Mouse (Mus musculus) megakaryocyte, adult 5-6 weeks (primary cell): Measurements from ENCODE around the gene Bhlhe40. TPM values are rescaled to one million over a fixed set of nuclear protein-coding genes. Genes with fewer than 3 reads are reported as not detected.
A peak's percentile ranks its signal among the peaks of the same experiment; 100 is the strongest.

Experiments used
- ATAC-seq: 2 replicates; pipeline ENCODE4 v1.8.0; 2016; ENCODE audit warnings: mild to moderate bottlenecking, inconsistent platforms; ENCODE audit not compliant: poor library complexity, severe bottlenecking
- total RNA-seq, 2 experiments: library from RNA; stranded (forward) in 1 of 2; stranded (reverse) in 1 of 2; fragments of 153-499, 151-499 nt in 1 of 2; fragments of 221-1000, 200-1000 nt in 1 of 2; gene quantifications; 2 replicates each; pipeline versions ENCODE4 v1.2.3 to v1.2.4; 2015 to 2017

The Bhlhe40 gene
- total RNA-seq, 2 experiments from 2014 or later, result 11.9 to 14.3 TPM

DNA sequence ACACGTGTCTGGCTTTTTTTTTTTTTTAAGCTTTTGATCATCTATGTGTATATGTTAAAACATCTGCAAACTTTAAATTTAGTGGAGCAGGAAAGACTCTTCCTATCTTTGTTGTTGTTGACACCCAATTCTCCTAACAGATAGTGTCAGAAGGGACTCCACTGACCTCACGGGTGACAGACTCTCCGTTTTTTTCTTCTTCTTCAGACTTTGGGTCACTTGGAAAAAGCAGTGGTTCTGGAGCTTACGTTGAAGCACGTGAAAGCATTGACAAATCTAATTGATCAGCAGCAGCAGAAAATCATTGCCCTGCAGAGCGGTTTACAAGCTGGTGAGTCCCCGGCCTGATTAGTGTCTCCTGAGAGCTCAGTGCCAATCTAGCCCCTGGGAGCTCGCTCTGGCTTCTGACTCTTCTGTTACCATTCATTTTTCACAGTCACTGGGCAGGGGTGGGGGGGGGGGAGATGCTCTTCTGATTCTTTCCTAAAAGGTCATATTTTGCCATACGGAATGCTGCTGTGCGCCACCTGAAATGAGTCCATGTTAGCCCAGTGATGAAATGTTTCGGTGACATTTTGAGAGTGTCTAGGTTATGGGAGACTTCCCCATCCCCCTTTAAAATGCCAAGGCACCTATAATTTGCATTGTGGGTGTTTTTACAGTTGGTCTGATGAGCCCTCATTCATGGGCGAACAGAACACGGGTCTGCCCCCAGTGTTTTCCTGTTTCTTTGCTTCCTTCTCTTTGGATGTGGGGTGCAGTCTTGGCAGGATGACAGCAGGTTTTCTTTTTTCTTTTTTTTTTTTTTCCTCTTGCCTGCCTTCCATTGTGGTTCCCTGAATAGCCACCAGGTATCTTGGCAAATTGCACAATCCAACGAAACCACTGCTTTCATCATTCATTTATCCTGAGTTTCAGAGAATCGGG is 2.1 kb downstream of the Bhlhe40 start:
- ATAC-seq, result no peak

GRCm38 (mm10) chr6:108663241-108664194 is 3.1 kb downstream of the Bhlhe40 start:
- ATAC-seq, result no peak

- no peak for ATAC-seq
Measured at GRCm38 (mm10) chr6:108664533-108665150, 4.2 kb downstream of the Bhlhe40 start.

- no peak for ATAC-seq
Measured at GRCm38 (mm10) chr6:108665587-108665986, 5.2 kb downstream of the Bhlhe40 start.

DNA sequence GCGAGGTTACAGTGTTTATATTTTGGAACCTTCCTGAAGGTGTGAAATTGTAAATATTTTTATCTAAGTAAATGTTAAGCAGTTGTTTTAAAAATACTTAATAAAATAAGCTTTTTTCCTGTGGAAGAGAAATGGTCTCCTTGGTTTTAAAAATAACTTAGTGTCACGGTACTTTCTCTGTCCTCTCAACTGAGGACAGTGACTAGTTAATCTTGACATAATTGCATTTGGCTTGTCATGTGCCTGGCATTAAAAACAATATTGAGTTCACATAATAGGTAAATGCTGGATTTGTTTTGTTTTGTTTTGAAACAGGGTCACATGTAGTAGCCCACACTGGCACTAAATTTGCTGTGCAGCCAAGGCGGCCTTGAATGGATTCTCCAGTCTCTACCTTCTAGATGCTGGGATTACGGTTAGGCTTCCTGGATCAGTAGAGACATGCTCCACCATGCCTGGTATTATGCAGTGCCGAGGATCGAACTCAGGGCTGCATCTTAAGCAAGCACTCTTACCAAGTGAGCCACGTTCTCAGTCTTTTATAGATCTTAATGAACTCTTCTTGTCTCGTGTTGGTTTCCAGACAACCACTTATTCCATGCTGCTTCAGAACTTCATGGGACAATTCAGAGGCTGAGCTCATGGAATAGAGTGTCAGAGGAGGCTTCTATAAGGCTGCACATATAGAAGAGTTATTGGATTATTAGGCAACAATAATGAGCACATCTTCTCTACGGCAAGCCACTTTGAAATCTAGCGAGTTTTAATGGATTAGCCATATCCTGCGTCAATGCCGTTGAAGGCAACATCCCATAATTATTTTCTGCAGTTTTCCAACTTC is 6.4 kb downstream of the Bhlhe40 start:
- no peak for ATAC-seq

DNA sequence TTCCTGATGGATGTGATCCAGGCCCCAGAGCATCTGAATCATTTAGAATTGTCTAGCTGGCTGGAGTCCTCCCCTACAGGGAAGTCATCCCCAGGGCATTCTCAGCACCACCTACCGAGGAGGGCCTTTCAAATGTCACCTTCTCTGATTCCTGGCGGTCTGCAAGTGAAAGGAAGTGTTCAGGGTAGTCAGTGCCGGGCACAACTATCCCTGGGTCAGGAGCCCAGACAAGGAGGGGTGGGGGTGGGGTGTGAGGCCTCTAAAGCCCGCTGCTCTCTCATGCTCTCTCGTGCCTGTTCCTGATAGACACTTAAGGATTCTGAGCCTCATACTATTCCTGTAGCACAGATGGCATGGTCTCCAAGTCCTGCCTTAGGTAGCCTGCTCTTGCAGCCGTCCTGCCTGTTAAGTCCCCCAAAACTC is 7.2 kb downstream of the Bhlhe40 start:
- no peak for ATAC-seq

GRCm38 (mm10) chr6:108668321-108668786 is 7.9 kb downstream of the Bhlhe40 start:
- peak; percentile 66 for ATAC-seq

GRCm38 (mm10) chr6:108670276-108670675 is 9.8 kb downstream of the Bhlhe40 start:
- ATAC-seq, result no peak

DNA sequence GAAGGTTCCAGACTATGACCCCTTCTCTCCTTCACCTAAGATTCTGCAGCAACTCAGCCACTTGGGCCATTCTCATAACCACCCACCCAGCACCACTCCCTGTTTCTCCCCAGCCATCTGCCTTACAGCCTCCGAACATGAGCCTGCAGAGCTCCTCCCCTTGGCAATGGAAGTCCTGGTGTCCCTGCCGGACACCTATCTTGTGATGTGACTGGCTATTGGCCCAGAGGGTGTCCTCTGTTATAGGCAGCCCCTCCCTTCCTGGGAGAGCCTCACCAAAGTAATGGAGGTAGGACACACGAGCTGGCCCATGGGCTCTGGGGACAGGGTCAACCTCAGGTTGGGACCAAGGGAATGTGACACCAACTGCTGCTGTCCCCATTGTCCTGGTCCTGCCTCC is 10.4 kb downstream of the Bhlhe40 start:
- ATAC-seq, result no peak

GRCm38 (mm10) chr6:108672094-108672493 is 11.7 kb downstream of the Bhlhe40 start:
- ATAC-seq, result no peak

DNA sequence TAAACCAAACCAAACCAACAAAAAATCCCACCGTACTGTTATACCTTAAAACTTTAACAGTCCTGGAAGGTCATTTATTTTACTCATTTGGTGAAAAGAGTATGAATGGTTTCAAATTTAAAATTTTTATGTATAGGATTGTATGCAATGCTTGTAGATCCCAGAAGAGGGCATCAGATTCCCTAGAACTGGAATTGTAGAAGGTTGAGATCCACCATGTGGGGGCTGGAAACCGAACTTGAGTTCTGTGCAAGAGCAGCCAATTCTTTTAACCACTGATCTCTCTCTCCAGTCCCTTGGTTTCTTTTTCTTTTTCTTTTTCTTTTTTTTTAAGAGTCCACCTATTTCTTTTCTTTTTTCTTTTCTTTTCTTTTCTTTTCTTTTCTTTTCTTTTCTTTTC is 13.8 kb downstream of the Bhlhe40 start:
- no peak for ATAC-seq

GRCm38 (mm10) chr6:108676783-108677340 is 16.4 kb downstream of the Bhlhe40 start:
- no peak for ATAC-seq

DNA sequence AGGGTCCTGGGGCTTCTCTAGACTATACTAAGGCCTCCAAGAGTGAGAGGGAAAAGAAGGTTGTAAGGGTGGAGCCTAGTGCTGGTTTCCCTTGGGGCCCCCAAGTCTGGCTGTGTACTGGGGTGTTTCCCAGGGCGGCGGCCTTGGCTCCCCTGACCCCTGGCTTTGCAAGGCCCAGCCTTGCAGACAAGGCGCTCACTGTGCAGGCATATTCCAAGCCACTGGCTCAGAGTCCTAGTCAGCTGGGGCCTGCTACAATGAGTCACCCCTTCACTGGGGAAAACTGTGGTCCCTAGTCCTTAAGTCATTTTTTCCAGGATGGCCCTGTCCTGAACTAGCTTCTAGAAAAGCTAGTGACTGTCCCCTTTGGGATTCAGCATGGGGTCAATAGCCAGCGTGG is 17.3 kb downstream of the Bhlhe40 start:
- no peak for ATAC-seq

- ATAC-seq, result no peak
Measured at GRCm38 (mm10) chr6:108678227-108678626, 17.8 kb downstream of the Bhlhe40 start.

DNA sequence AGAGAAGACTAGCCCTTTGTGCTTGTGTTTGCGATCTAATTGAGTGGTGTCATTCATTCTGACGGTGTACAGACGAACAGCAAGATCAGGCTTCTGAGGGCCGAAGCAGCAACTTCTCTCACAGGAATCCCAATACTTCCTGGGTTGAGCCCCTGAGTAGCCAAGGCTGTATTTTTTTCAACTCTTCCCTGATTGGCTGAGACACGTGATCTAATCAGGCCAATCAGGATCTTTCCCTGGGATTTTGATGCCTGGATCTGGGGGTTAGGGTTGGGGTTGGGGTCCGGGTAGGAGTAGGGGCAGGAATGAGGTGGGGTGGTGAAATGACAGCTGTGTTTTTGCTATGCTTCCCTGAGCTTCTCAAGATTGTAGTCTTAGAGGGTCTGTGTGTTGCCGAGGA is 20.1 kb downstream of the Bhlhe40 start:
- no peak for ATAC-seq

- ATAC-seq, result no peak
Measured at GRCm38 (mm10) chr6:108681084-108681483, 20.7 kb downstream of the Bhlhe40 start.

- ATAC-seq, result no peak
Measured at GRCm38 (mm10) chr6:108683140-108683539, 22.7 kb downstream of the Bhlhe40 start.

GRCm38 (mm10) chr6:108684430-108684829 is 24.0 kb downstream of the Bhlhe40 start:
- ATAC-seq, result no peak

GRCm38 (mm10) chr6:108685758-108686355 is 25.4 kb downstream of the Bhlhe40 start:
- no peak for ATAC-seq
